17 mouse cellular contexts compared by ENCODE assay signal in genomic region chr11:67153843-67154242, GRCm38 (mm10). TPM values are rescaled to one million over a fixed set of nuclear protein-coding genes. Genes with fewer than 3 reads are reported as not detected.
"Had no signal": no experiment of that assay in that cellular context is flagged by ENCODE, and none has a peak within 500 bp of the region (broad histone marks: within the 10 kb centered on the region; RNA-seq: fewer than 3 reads in every experiment).

No protein-coding gene starts in this region.

- DNase-seq: spleen, adult 18-20 months; thymus, adult 18-20 months; thymus, adult 2 months; thymus, postnatal 14 days; thymus, postnatal 25 days; thymus, postnatal 36 days; thymus, postnatal 4 days had no signal

- H3K9me3 ChIP-seq: neural tube, embryonic 13.5 days; neural tube, embryonic 15.5 days; stomach, embryonic 15.5 days had no signal

- H3K27ac ChIP-seq: neural tube, embryonic 13.5 days; neural tube, embryonic 15.5 days; stomach, embryonic 15.5 days; stomach, postnatal 0 days had no signal

- H3K4me2 ChIP-seq: neural tube, embryonic 13.5 days; neural tube, embryonic 15.5 days; stomach, embryonic 15.5 days had no signal

- H3K36me3 ChIP-seq: neural tube, embryonic 13.5 days; neural tube, embryonic 15.5 days; stomach, embryonic 15.5 days had no signal

- H3K27me3 ChIP-seq: neural tube, embryonic 13.5 days; neural tube, embryonic 15.5 days; stomach, embryonic 15.5 days had no signal

- H3K4me1 ChIP-seq: neural tube, embryonic 13.5 days; stomach, embryonic 15.5 days had no signal

- H3K4me3 ChIP-seq: neural tube, embryonic 13.5 days; neural tube, embryonic 15.5 days; stomach, embryonic 15.5 days had no signal

- H3K9ac ChIP-seq: neural tube, embryonic 13.5 days; neural tube, embryonic 15.5 days; stomach, embryonic 15.5 days had no signal

RNA-seq across cellular contexts. Expression of gene Myh2, which starts 17.0 kb away (rescaled TPM):
- total RNA-seq: neutrophil, adult 5-6 weeks had no signal
- polyA plus RNA-seq: neural tube, embryonic 13.5 days; small intestine, adult 2 months; spleen, adult 2 months; stomach, embryonic 14.5 days; stomach, embryonic 15.5 days; testis, adult 2 months; thymus, postnatal 0 days had no signal

RNA-seq across cellular contexts. Expression of gene Myh1, which starts 46.0 kb away (rescaled TPM):
- total RNA-seq: neutrophil, adult 5-6 weeks had no signal
- polyA plus RNA-seq: small intestine, adult 2 months had no signal
